Mouse (Mus musculus) thymus, adult 18-20 months (tissue): ENCODE data around the gene Usp21.
A peak's percentile ranks its signal among the peaks of the same experiment; 100 is the strongest.
"Not testable (repeated sequence)": the region's sequence is repeated elsewhere in the genome, so short reads cannot be mapped to it uniquely, and the experiment has no call there.

Experiments used
- DNase-seq, 2 experiments: peaks; one replicate each; pipeline ENCODE4 v3.0.0; 2022; ENCODE audit warnings: mixed read lengths in 2 of 2

The Usp21 gene

GRCm38 (mm10) chr1:171287136-171288081 lies at the start of gene Usp21:
TSS of gene Usp21 (minus strand) at chr1:171287991.
- peak; percentile 88 to 89 for DNase-seq

GRCm38 (mm10) chr1:171330216-171330560 lies 42.4 kb upstream of the Usp21 start:
- DNase-seq: no peak

GRCm38 (mm10) chr1:171329433-171330215 lies 41.8 kb upstream of the Usp21 start:
- DNase-seq: peak; percentile 32 to 58

GRCm38 (mm10) chr1:171328839-171329432 lies 41.1 kb upstream of the Usp21 start, which contains the start of gene Dedd:
TSS of gene Dedd (plus strand) at chr1:171329145.
- peak; percentile 87 to 90 for DNase-seq

- DNase-seq: no peak
Observed at GRCm38 (mm10) chr1:171328244-171328643, 40.5 kb upstream of the Usp21 start.

- not testable (repeated sequence) for DNase-seq
Observed at GRCm38 (mm10) chr1:171326588-171326987, 38.8 kb upstream of the Usp21 start.

GRCm38 (mm10) chr1:171325571-171325970 lies 37.8 kb upstream of the Usp21 start:
- no peak for DNase-seq

GRCm38 (mm10) chr1:171322012-171322411 lies 34.2 kb upstream of the Usp21 start:
- no peak for DNase-seq

GRCm38 (mm10) chr1:171321415-171321814 lies 33.6 kb upstream of the Usp21 start:
- no peak for DNase-seq

GRCm38 (mm10) chr1:171320151-171320550 lies 32.4 kb upstream of the Usp21 start:
- DNase-seq: no peak

GRCm38 (mm10) chr1:171319748-171320147 lies 32.0 kb upstream of the Usp21 start:
- no peak for DNase-seq

GRCm38 (mm10) chr1:171309321-171309720 lies 21.5 kb upstream of the Usp21 start:
- DNase-seq: no peak

GRCm38 (mm10) chr1:171306157-171306556 lies 18.4 kb upstream of the Usp21 start:
- not testable (repeated sequence) for DNase-seq

GRCm38 (mm10) chr1:171298226-171298625 lies 10.4 kb upstream of the Usp21 start:
- no peak for DNase-seq

- DNase-seq: no peak
Observed at GRCm38 (mm10) chr1:171295063-171295402, 7.2 kb upstream of the Usp21 start.

GRCm38 (mm10) chr1:171294298-171295062 lies 6.7 kb upstream of the Usp21 start, which contains the start of gene Ufc1:
TSS of gene Ufc1 (minus strand) at chr1:171295024.
- peak; percentile 67 to 75 for DNase-seq

- no peak for DNase-seq
Observed at GRCm38 (mm10) chr1:171293906-171294297, 6.1 kb upstream of the Usp21 start.

GRCm38 (mm10) chr1:171293351-171293750 lies 5.6 kb upstream of the Usp21 start:
- DNase-seq: no peak

GRCm38 (mm10) chr1:171288328-171288727 lies 537 bp upstream of the Usp21 start:
- DNase-seq: no peak

GRCm38 (mm10) chr1:171286517-171286916 lies 1.3 kb downstream of the Usp21 start:
- no peak for DNase-seq

- DNase-seq: no peak
Observed at GRCm38 (mm10) chr1:171285096-171285892, 2.5 kb downstream of the Usp21 start.

- no peak for DNase-seq
Observed at GRCm38 (mm10) chr1:171284491-171284890, 3.3 kb downstream of the Usp21 start.
